26 mouse cellular contexts compared by ENCODE assay signal in the genomic region with DNA sequence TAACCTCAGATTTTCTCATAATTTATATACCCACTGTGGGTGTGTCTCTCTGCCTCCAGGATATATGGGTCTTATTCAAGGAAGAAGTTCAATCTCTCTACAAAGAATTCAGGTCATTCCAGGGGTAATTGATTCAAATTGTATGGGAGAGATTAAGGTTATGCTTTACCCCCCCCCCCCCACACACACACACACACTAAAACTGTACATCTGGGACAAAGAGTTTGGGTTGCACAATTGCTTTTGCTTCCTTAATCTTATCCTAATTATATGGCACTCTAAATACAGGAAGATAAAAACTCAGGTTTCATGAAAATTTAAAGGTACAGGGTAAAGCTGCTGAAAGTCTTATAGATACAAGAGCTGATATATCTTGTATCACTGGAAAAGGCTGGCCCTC.
"Had no signal": no experiment of that assay in that cellular context is flagged by ENCODE, and none has a peak within 500 bp of the region (broad histone marks: within the 10 kb centered on the region; RNA-seq: fewer than 3 reads in every experiment).

No protein-coding gene starts in this region.

- H3K9me3 ChIP-seq: heart, embryonic 10.5 days; heart, embryonic 12.5 days; hindbrain, embryonic 10.5 days; hindbrain, embryonic 12.5 days; kidney, embryonic 15.5 days; limb, embryonic 13.5 days; limb, embryonic 15.5 days had no signal

- H3K4me3 ChIP-seq: gastrocnemius, adult 2 months; heart, adult 2 months; heart, embryonic 10.5 days; heart, embryonic 12.5 days; hindbrain, embryonic 10.5 days; hindbrain, embryonic 12.5 days; kidney, embryonic 15.5 days; limb, embryonic 13.5 days; limb, embryonic 15.5 days had no signal

- H3K9ac ChIP-seq: heart, embryonic 12.5 days; hindbrain, embryonic 12.5 days; hindbrain, embryonic 14.5 days; kidney, embryonic 15.5 days; limb, embryonic 13.5 days; limb, embryonic 15.5 days had no signal

- H3K27me3 ChIP-seq: heart, embryonic 12.5 days; hindbrain, embryonic 12.5 days; kidney, embryonic 15.5 days; limb, embryonic 13.5 days; limb, embryonic 15.5 days had no signal

- ATAC-seq: hindbrain, embryonic 16.5 days; inflammation-experienced regulatory T-cells, adult 6 months had no signal

- H3K4me2 ChIP-seq: heart, embryonic 12.5 days; hindbrain, embryonic 12.5 days; hindbrain, embryonic 14.5 days; kidney, embryonic 15.5 days; limb, embryonic 13.5 days; limb, embryonic 15.5 days had no signal

- H3K4me1 ChIP-seq: heart, embryonic 10.5 days; heart, embryonic 12.5 days; hindbrain, embryonic 10.5 days; hindbrain, embryonic 12.5 days; kidney, embryonic 15.5 days; limb, embryonic 13.5 days; limb, embryonic 15.5 days had no signal

- H3K36me3 ChIP-seq: heart, embryonic 10.5 days; heart, embryonic 12.5 days; hindbrain, embryonic 10.5 days; hindbrain, embryonic 12.5 days; kidney, embryonic 15.5 days; limb, embryonic 13.5 days; limb, embryonic 15.5 days had no signal

- DNase-seq: gastrocnemius, adult 2 months; gastrocnemius, postnatal 10 days; gastrocnemius, postnatal 25 days; heart, adult 11 months; heart, adult 2 months; heart, postnatal 10 days; heart, postnatal 4 days; kidney, adult 11 months; kidney, adult 2 months; kidney, adult 9 months; kidney, postnatal 14 days; kidney, postnatal 36 days; layer of hippocampus, adult 9-11 months; layer of hippocampus, postnatal 36 days; left cerebral cortex, postnatal 4 days had no signal

- H3K27ac ChIP-seq: gastrocnemius, adult 2 months; heart, adult 2 months; heart, embryonic 10.5 days; hindbrain, embryonic 10.5 days; hindbrain, embryonic 12.5 days; hindbrain, embryonic 14.5 days; kidney, embryonic 15.5 days; kidney, postnatal 0 days; limb, embryonic 13.5 days; limb, embryonic 15.5 days had no signal
